Mouse (Mus musculus): Measurements from ENCODE around the gene Rara. TPM values are rescaled to one million over a fixed set of nuclear protein-coding genes. Genes with fewer than 3 reads are reported as not detected.

Rara gene
- polyA plus RNA-seq, 1 experiment from 2014 or later = 17.3 TPM

DNA sequence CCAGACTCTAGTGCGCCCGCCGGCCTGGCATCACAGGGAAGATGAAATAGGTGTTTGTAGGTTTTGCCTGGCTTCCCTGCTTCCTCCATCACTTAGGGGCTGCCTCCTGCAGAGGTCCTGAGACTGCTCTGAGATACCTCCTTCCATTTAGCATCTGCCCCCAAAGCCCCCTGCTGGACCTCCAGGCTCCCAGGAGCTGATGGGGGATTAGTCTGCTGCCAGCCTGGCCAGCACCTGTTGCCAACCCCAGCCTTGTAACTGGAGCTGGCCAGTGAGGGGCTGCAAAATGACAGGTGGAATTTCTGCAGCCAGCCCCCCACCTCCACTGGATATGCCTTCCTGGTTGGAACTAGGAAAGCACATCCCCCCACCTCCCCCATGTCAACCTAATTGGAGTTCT lies 13.2 kb downstream of the Rara start:
- peak overlapping the region; percentile 65 for H3K9ac ChIP-seq (replicated peaks)
- H3K9me3 ChIP-seq = no peaks in the 10 kb centered on the region
- H3K4me2 ChIP-seq (replicated peaks) = peak overlapping the region; percentile 89
- H3K27ac ChIP-seq (replicated peaks) = peak overlapping the region; percentile 86
- H3K4me3 ChIP-seq = peak overlapping the region; percentile 54; the same call in 1 of the 2 replicates
- H3K36me3 ChIP-seq = no peaks in the 10 kb centered on the region
- H3K27me3 ChIP-seq = peaks cover 40% of the 10 kb centered on the region
- WGBS = 22% methylated on average over 3 of the region's 3 CpGs
- H3K4me1 ChIP-seq = peaks cover 94% of the 10 kb centered on the region
- no peak for ATAC-seq (ENCODE audit: low FRiP score, low read depth)

DNA sequence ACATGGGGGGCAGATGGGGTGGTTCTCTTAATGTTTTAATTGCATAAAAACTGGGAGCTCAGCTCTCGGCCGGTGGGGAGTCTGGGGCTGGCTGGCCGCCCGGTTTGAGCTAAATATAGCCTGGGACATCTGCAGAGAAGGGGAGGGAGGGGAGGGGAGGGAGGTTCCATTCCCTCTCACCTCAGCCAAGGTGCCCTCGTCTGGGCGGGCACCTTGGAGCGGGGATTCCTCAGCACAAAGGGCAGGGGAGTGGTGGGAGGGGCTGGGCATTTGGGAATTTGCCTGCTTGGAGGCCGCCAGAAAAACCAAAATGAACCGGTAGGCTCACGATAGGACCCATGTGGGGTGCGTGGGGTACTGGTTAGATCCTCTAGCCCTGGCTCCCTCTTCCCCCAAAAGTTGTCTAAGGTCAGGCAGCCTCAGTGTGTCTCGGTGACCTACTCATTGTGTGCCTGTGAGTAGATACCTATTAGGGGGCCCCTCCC lies 13.8 kb downstream of the Rara start:
- Histone ChIP-seq H3K4me2 (replicated peaks) (peak overlapping the region; percentile 89), H3K9ac (replicated peaks) (peak overlapping the region; percentile 65), H3K27ac (replicated peaks) (peak overlapping the region; percentile 86), H3K4me3 (peak overlapping the region; percentile 54), H3K4me1 (peaks cover 87% of the 10 kb centered on the region), H3K36me3 (no peaks in the 10 kb centered on the region), H3K27me3 (peaks cover 34% of the 10 kb centered on the region), H3K9me3 (no peaks in the 10 kb centered on the region)
- WGBS = 5% methylated on average over 12 of the region's 12 CpGs
- peak; percentile 4; the same call in 1 of the 2 replicates for ATAC-seq (ENCODE audit: low FRiP score, low read depth)

DNA sequence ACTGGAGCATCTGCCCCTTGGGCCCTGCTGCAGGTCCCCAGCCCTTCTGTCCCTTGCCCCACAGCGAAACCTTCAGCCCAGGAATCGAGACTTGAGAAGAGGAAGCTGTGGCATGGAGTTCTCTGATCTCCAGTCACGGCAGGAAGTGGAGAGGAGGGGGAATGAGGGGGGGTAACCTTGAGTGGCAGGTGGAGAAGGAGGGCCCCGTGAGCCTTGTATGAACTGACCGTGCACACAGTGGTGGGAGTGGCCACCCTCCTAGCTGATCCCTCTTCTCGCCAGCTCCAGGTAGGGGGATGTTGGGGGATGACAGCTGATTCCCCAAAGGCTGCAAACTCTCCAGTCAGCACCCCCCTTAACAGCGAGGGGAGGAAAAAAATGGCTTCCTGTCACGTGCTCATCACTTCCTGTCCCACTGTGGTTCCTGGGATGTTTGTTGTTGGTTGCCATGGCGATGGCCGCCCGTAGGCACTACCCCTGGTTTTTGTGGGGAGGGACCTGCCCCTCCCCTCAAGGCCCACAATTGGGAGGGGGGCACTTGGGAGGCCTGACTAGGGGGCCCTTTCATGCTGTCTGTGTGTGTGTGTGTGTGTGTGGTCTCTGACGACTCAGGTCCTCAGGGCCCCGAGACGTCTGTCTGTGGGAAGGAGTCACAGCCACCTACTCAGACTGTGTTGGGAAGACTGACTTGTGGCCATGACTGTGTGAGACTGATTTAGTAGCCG lies 14.4 kb downstream of the Rara start:
- ATAC-seq (ENCODE audit: low FRiP score, low read depth) = peak; percentile 55
- Histone ChIP-seq H3K27ac (replicated peaks) (peak overlapping the region; percentile 86), H3K9me3 (no peaks in the 10 kb centered on the region), H3K27me3 (peaks cover 28% of the 10 kb centered on the region), H3K4me2 (replicated peaks) (peak overlapping the region; percentile 89), H3K4me3 (peak overlapping the region; percentile 54), H3K9ac (replicated peaks) (peak overlapping the region; percentile 65), H3K36me3 (no peaks in the 10 kb centered on the region), H3K4me1 (peaks cover 81% of the 10 kb centered on the region)
- 2% methylated on average over 15 of the region's 15 CpGs for WGBS

DNA sequence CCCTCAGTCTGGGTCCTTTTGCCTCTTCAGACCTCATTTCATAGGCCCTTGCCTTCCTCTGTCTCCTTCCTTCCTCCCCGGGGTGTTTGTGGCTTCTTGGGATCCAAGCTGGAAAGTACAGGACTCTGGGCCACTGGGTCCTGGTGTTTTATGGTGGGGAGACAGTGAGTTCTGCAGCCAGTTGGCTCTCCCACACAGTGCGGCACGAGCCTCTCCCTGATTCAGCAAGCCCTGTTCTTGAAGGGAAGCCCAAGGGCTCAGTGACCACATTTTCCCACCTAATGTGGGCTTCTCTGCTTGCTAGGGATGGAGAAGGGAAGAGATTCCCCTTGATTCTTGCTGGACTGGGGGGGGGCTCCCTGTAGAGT lies 14.9 kb downstream of the Rara start:
- peak overlapping the region; percentile 65; the same call in 1 of the 2 replicates for H3K9ac ChIP-seq (replicated peaks)
- peaks cover 28% of the 10 kb centered on the region for H3K27me3 ChIP-seq
- no peaks in the 10 kb centered on the region for H3K9me3 ChIP-seq
- WGBS = 55% methylated on average over 3 of the region's 3 CpGs
- peak overlapping the region; percentile 86 for H3K27ac ChIP-seq (replicated peaks)
- peak overlapping the region; percentile 89 for H3K4me2 ChIP-seq (replicated peaks)
- H3K4me1 ChIP-seq = peaks cover 79% of the 10 kb centered on the region
- peak overlapping the region; percentile 54 for H3K4me3 ChIP-seq
- H3K36me3 ChIP-seq = no peaks in the 10 kb centered on the region
- no peak for ATAC-seq (ENCODE audit: low FRiP score, low read depth)

DNA sequence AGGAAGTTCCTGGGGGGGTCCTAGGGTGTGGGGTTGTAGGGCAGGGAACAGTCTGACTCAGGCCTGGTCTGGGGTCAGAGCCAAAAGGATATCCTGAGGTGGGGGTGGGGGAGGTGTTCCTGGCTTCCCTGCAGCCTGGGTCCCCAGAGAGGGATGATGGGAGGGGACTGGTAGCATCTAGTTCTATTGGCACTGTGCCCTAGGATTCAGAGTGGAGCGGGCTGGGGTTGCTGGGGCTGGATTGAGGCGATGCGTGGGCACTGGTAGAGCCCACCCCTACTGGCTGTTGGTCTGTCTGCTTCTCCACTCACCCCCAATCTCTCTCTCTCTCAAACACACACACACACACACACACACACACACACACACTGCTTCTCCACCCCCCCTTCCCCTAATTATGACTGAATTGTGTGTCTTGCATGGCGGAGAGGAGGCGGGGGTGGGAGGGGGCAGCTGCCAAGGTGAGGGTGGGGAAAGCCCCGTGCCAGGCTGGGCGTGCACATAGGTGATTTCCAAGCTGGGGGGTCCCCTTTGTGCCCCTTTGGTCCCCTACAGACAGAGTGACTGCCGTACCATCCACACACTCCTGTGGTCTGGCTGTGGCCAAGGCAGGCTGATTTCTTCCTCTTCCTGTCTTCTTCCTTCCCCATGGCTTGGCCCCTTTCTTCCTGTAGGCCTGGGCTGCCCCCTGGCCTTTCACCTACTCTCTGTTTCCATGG lies 15.5 kb downstream of the Rara start:
- Histone ChIP-seq H3K9ac (replicated peaks) (0 out of 2 replicates have a peak overlapping the region, but pooled peaks have one; percentile 65), H3K27ac (replicated peaks) (peak overlapping the region; percentile 86), H3K9me3 (no peaks in the 10 kb centered on the region), H3K36me3 (no peaks in the 10 kb centered on the region), H3K4me1 (peaks cover 73% of the 10 kb centered on the region), H3K4me2 (replicated peaks) (peak overlapping the region; percentile 89; the same call in 1 of the 2 replicates), H3K27me3 (peaks cover 27% of the 10 kb centered on the region), H3K4me3 (no peak overlapping the region)
- no peak for ATAC-seq (ENCODE audit: low FRiP score, low read depth)
- WGBS = 78% methylated on average over 6 of the region's 8 CpGs

DNA sequence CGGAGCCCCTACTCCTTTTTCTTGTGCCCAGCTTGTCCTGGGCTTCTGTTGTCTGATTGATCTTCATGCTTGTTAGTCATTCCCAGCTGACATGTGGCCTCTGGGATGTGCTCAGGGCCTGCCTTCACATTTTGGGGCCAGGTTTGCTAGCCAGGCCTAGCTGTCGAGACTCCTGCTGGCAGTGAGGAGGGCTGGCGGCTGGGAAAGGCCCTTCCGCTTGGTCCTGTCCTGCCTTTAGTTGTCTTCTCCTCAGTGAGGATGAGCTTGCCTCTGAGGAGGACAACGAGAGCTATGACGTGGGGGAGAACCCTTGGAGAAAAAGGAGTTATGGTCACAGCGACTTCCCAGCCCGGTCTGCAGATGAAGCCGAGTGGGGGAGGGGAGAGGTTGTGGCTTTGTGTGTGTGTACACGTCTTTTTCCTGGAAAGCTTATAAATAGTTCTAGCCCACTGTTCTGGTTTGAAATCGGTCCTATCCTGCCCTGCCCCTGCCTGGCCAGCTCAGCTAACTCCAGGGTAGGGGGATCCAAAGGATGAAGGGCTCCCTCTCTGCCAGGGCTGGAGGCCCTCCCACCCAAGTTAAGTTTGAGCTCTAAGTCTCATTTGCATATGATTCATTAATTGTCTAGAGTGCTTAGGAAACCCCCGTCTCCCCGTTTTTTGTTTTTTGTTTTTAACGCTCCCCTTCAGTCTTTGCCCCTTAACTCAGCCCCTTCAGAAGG lies 16.3 kb downstream of the Rara start:
- 0 out of 2 replicates have a peak overlapping the region, but pooled peaks have one; percentile 5 for H3K9ac ChIP-seq (replicated peaks)
- H3K27ac ChIP-seq (replicated peaks) = peak overlapping the region; percentile 86; the same call in 1 of the 2 replicates
- no peak for ATAC-seq (ENCODE audit: low FRiP score, low read depth)
- H3K4me2 ChIP-seq (replicated peaks) = no peak overlapping the region; the same call in 1 of the 2 replicates
- H3K4me1 ChIP-seq = peaks cover 66% of the 10 kb centered on the region
- WGBS = 28% methylated on average over 14 of the region's 14 CpGs
- H3K27me3 ChIP-seq = peaks cover 19% of the 10 kb centered on the region
- no peak overlapping the region for H3K4me3 ChIP-seq
- H3K36me3 ChIP-seq = no peaks in the 10 kb centered on the region
- H3K9me3 ChIP-seq = no peaks in the 10 kb centered on the region

DNA sequence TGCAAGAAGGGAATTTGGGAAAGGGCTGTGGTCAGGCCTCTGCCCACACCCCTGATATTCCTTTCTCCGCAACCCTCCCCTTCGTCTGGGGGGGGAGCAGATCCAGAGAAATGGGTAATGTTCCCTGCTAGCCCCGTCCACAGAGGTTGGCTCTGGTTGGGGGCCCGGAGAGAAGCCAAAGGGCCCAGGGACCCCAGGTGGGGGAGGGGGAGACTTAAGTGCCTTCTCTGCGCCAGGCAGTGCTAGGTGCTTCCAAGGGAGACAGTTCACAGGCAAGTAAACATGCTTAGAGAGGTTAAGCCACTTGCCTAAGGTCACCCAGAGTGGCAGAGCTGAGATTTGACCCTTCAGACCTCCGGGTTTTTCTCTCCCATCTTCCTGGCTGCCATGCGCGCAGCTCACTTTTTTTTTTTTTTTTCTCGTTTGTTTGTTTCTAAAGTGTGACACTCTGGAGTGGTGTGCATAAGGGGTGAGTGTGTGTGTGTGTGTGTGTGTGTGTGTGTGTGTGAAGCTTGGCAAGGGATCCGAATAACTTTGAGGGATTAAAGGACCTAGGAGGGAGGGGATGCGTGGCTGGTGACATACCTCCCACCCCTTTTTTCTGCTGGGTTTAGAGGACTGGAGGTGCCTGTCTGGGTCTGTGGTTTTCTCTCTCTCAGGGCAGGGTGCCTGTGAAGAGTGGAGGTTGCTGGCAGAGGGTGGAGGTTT lies 17.4 kb downstream of the Rara start:
- no peaks in the 10 kb centered on the region for H3K9me3 ChIP-seq
- WGBS = 23% methylated on average over 11 of the region's 11 CpGs
- 0 out of 2 replicates have a peak overlapping the region, but pooled peaks have one; percentile 0 for H3K4me2 ChIP-seq (replicated peaks)
- no peak overlapping the region for H3K27ac ChIP-seq (replicated peaks)
- H3K9ac ChIP-seq (replicated peaks) = no peak overlapping the region
- no peaks in the 10 kb centered on the region for H3K36me3 ChIP-seq
- peaks cover 54% of the 10 kb centered on the region for H3K4me1 ChIP-seq
- no peak for ATAC-seq (ENCODE audit: low FRiP score, low read depth)
- H3K27me3 ChIP-seq = peaks cover 7% of the 10 kb centered on the region; the same call in 1 of the 2 replicates
- H3K4me3 ChIP-seq = no peak overlapping the region

DNA sequence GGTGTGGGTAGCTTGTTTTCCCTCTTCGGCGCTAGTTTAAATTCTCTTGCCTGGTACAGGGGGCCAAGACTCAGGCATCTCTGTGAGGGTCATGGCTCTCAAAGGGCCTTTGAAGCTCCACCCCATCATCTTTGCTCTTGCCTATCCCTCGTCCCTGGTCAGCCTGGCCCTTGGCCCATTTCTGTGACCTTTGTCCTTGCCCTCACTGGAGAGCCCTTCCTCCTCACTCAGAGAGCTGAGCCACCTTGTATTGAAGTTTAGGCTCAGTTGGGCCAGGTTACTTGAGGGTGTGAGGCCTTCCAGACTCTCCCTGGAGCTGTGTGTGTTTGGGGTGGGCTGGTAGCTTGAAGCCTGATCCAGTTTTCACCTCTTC lies 18.0 kb downstream of the Rara start:
- Histone ChIP-seq H3K9me3 (no peaks in the 10 kb centered on the region), H3K27ac (replicated peaks) (no peak overlapping the region), H3K4me2 (replicated peaks) (no peak overlapping the region), H3K9ac (replicated peaks) (no peak overlapping the region), H3K36me3 (no peaks in the 10 kb centered on the region), H3K4me1 (peaks cover 49% of the 10 kb centered on the region), H3K27me3 (peaks cover 2% of the 10 kb centered on the region; the same call in 1 of the 2 replicates), H3K4me3 (no peak overlapping the region)
- 43% methylated on average over 3 of the region's 3 CpGs for WGBS
- ATAC-seq (ENCODE audit: low FRiP score, low read depth) = no peak

DNA sequence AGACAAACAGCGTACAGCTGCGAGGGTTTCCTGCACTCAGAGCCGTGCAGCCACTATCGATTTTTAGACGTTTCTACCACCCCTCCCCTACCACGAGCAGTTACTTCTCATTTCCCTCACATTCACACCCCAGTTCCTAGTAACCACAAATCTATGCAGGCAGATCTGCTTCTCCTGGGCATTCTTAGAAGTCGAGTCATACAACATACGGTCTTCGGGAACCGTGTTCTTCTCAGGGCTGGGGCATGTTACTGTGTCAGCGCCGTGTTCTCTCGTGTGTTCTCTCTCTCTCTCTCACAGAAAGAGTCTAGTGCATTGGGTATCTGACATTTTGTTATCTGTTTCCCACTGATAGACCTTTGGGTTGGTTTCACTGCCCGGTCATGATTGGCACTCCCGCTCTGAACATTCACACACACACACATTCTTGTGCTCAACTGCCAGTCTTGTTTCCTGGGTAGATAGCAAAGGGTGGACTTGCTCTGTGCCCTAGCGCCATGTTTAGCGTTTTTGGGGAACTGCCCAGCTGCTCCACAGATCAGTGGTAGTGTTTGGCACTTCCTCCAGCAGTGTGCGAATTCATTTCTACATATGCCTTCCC lies 20.5 kb downstream of the Rara start:
- H3K9me3 ChIP-seq = no peaks in the 10 kb centered on the region
- no peak for ATAC-seq (ENCODE audit: low FRiP score, low read depth)
- H3K36me3 ChIP-seq = no peaks in the 10 kb centered on the region
- 89% methylated on average over 18 of the region's 18 CpGs for WGBS
- no peak overlapping the region for H3K4me3 ChIP-seq
- H3K4me2 ChIP-seq (replicated peaks) = no peak overlapping the region
- H3K9ac ChIP-seq (replicated peaks) = no peak overlapping the region
- no peak overlapping the region for H3K27ac ChIP-seq (replicated peaks)
- no peaks in the 10 kb centered on the region for H3K27me3 ChIP-seq
- H3K4me1 ChIP-seq = peaks cover 38% of the 10 kb centered on the region

DNA sequence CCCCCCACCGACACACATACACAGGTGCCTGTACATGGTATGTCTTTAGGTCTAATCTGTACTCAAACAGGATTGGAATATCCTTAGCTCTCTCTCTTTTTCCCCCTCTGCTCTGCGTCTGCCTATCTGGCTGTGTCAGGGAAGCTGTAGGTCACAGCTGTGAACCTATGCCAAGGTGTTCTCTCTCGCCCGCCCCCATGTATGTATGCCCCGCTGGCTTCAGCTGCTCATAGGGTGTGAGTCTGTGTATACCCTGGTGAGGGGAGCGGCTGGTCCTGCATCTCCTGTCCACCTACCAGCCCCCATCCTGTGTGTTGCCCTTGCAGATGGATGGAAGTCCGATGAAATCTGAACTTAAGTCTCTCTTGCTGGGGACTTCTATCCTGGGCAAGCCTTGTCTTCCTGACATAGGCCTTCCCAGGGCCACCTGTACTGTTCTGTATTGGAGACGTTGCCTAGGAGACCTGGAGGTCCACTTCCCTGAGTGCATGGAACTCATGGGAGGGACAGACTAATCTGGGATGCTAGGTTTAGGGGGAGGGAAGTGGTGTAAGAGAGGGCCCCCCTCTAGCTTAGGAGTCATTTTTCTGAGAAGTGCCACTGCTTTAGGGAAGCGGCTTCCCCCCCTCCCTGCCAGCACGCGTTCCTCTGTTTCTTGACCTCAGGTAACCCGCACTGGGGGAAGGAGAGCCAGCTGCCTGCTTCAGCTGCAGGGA lies 21.8 kb downstream of the Rara start:
- Histone ChIP-seq H3K9ac (replicated peaks) (no peak overlapping the region), H3K4me3 (no peak overlapping the region), H3K36me3 (no peaks in the 10 kb centered on the region), H3K4me1 (peaks cover 37% of the 10 kb centered on the region), H3K27ac (replicated peaks) (no peak overlapping the region), H3K9me3 (no peaks in the 10 kb centered on the region), H3K4me2 (replicated peaks) (no peak overlapping the region), H3K27me3 (no peaks in the 10 kb centered on the region)
- WGBS = 73% methylated on average over 11 of the region's 12 CpGs
- no peak for ATAC-seq (ENCODE audit: low FRiP score, low read depth)

Measured in midbrain, embryonic 12.5 days (tissue).